In the genomic region with DNA sequence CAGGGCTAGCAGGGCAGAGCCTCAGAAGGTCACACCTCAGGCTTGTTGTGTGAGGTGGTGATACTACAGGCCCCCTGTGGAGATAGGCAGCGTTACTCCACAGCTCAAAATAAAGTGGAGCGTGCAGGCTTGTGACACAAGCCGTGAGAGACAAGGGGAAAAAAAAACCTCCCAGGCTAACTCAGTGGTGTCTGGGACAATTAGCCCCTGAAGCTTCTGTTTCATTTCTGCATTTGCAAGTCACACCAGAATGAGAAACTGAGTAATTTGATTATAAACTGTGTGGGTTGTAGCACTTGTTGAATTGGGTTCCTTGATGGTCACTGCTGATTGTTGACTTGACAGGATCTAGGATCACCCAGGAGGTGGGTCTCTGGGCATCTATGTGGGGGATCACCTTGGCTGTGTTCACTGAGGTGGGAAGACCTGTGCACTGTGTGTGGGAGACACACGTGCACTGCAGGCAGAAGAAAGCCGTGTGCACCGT, we compare ENCODE assay signal across 11 mouse cellular contexts. TPM values are rescaled to one million over a fixed set of nuclear protein-coding genes. Genes with fewer than 3 reads are reported as not detected.
DNase-seq lines count a peak whose midpoint lies in the region; ATAC-seq and TF ChIP-seq lines count a peak whose summit lies in the region.
"Had no signal": no experiment of that assay in that cellular context is flagged by ENCODE, and none has a peak within 500 bp of the region (broad histone marks: within the 10 kb centered on the region; RNA-seq: fewer than 3 reads in every experiment).

No protein-coding gene starts in this region.

- ATAC-seq in kidney, embryonic 15.5 days (replicated peaks; ENCODE audit: low FRiP score), result no peak; the same call in 1 of the 2 replicates
- ATAC-seq in monocyte, adult 5-6 weeks (replicated peaks; ENCODE audit: insufficient number of reproducible peaks, low FRiP score, low TSS enrichment, poor library complexity, severe bottlenecking), result peak; percentile 45; the same call in 1 of the 2 replicates
- ATAC-seq in forebrain, postnatal 0 days, result no peak
- ATAC-seq: lung, postnatal 0 days had no signal

- peak overlapping the region; percentile 19; the same call in 1 of the 2 replicates for H3K27ac ChIP-seq in kidney, embryonic 15.5 days
- peak overlapping the region; percentile 64; the same call in 1 of the 2 replicates for H3K27ac ChIP-seq in embryonic fibroblast, embryonic 13.5 days (ENCODE audit: insufficient read depth, low read length)
- H3K27ac ChIP-seq in forebrain, postnatal 0 days (ENCODE audit: low read depth, low read length), result no peak overlapping the region
- H3K27ac ChIP-seq: embryonic facial prominence, embryonic 12.5 days had no signal

- 17% methylated on average over 6 of the region's 6 CpGs for WGBS in kidney, embryonic 15.5 days
- WGBS in forebrain, postnatal 0 days, result 61% methylated on average over 6 of the region's 6 CpGs

- peaks cover 31% of the 10 kb centered on the region for H3K4me1 ChIP-seq in kidney, embryonic 15.5 days
- peaks cover 18% of the 10 kb centered on the region for H3K4me1 ChIP-seq in embryonic fibroblast, embryonic 13.5 days (ENCODE audit: control insufficient read depth, insufficient read depth, low read length)
- no peaks in the 10 kb centered on the region for H3K4me1 ChIP-seq in forebrain, postnatal 0 days (ENCODE audit: insufficient read depth)
- H3K4me1 ChIP-seq: embryonic facial prominence, embryonic 12.5 days had no signal

- no peak for TF ChIP-seq POLR2A in embryonic fibroblast, embryonic 13.5 days (IDR thresholded peaks at IDR 0.05; ENCODE audit: low read depth, low read length)

- H3K9me3 ChIP-seq in kidney, embryonic 15.5 days (replicated peaks), result no peaks in the 10 kb centered on the region
- no peaks in the 10 kb centered on the region for H3K9me3 ChIP-seq in forebrain, postnatal 0 days (ENCODE audit: low read length)
- H3K9me3 ChIP-seq: embryonic facial prominence, embryonic 12.5 days had no signal

- H3K4me3 ChIP-seq in kidney, embryonic 15.5 days (replicated peaks), result no peak overlapping the region
- no peak overlapping the region for H3K4me3 ChIP-seq in embryonic fibroblast, embryonic 13.5 days (ENCODE audit: insufficient read depth, low read length)
- H3K4me3 ChIP-seq in forebrain, postnatal 0 days (ENCODE audit: low read depth, low read length), result no peak overlapping the region
- H3K4me3 ChIP-seq: embryonic facial prominence, embryonic 12.5 days had no signal

- no peaks in the 10 kb centered on the region for H3K36me3 ChIP-seq in kidney, embryonic 15.5 days
- no peaks in the 10 kb centered on the region for H3K36me3 ChIP-seq in forebrain, postnatal 0 days (ENCODE audit: insufficient read depth)
- H3K36me3 ChIP-seq: embryonic facial prominence, embryonic 12.5 days had no signal

- no peak for TF ChIP-seq CTCF in embryonic fibroblast, embryonic 13.5 days (IDR thresholded peaks at IDR 0.05; ENCODE audit: borderline replicate concordance, insufficient read depth, low read length)
- no peak for TF ChIP-seq CTCF in forebrain, postnatal 0 days (IDR thresholded peaks at IDR 0.05; ENCODE audit: low read depth)

- no peaks in the 10 kb centered on the region for H3K27me3 ChIP-seq in kidney, embryonic 15.5 days
- no peaks in the 10 kb centered on the region for H3K27me3 ChIP-seq in forebrain, postnatal 0 days (ENCODE audit: insufficient read depth, low read length)
- H3K27me3 ChIP-seq: embryonic facial prominence, embryonic 12.5 days had no signal

- no peak for DNase-seq in kidney, postnatal 25 days
- peak; percentile 60 for DNase-seq in MN1 (ENCODE audit: low spot score)
- no peak for DNase-seq in right cerebral cortex, postnatal 36 days (ENCODE audit: low spot score in 2 of 2)
- no peak for DNase-seq in forebrain, postnatal 0 days
- DNase-seq in adrenal gland, postnatal 4 days (ENCODE audit: low spot score in 2 of 2), result no peak
- DNase-seq: cerebellum, adult 8-10 months had no signal

- H3K9ac ChIP-seq in kidney, embryonic 15.5 days, result no peak overlapping the region
- H3K9ac ChIP-seq in forebrain, postnatal 0 days, result no peak overlapping the region
- H3K9ac ChIP-seq: embryonic facial prominence, embryonic 12.5 days had no signal

- no peak overlapping the region for H3K4me2 ChIP-seq in kidney, embryonic 15.5 days
- no peak overlapping the region for H3K4me2 ChIP-seq in forebrain, postnatal 0 days (ENCODE audit: low read depth)
- H3K4me2 ChIP-seq: embryonic facial prominence, embryonic 12.5 days had no signal

RNA-seq across cellular contexts. Expression of gene Taok3, which starts 39.9 kb away (rescaled TPM):
- 16.8 and 17.1 TPM in 2 replicates for polyA plus RNA-seq in kidney, embryonic 15.5 days (2015; fragmentation: Nextera tagmentation; extraction: Ambion mirVana)
- 25.1 and 33.9 TPM in 2 replicates for polyA plus RNA-seq in embryonic fibroblast, embryonic 13.5 days (2011; ENCODE audit: insufficient read length, low read depth, missing spikeins)
- total RNA-seq in monocyte, adult 5-6 weeks (2017), result 81.6 to 108 TPM (median 90.0 TPM) in 3 replicates
- total RNA-seq in forebrain, postnatal 0 days (2014; rRNA removed), result 37.2 TPM in 2 replicates
- 40.8 and 57.6 TPM in 2 replicates for polyA plus RNA-seq in forebrain, postnatal 0 days (2015; fragmentation: Nextera tagmentation; extraction: Ambion mirVana)
- 10 to 100 TPM; 39.3 to 39.5 TPM for total RNA-seq in adrenal gland, postnatal 4 days (2021)

RNA-seq across cellular contexts. Expression of gene Suds3, which starts 43.9 kb away (rescaled TPM):
- polyA plus RNA-seq in kidney, embryonic 15.5 days (2015; fragmentation: Nextera tagmentation; extraction: Ambion mirVana), result 78.3 and 78.4 TPM in 2 replicates
- polyA plus RNA-seq in embryonic fibroblast, embryonic 13.5 days (2011; ENCODE audit: insufficient read length, low read depth, missing spikeins), result 55.7 and 72.1 TPM in 2 replicates
- 88.9 to 99.4 TPM (median 95.5 TPM) in 3 replicates for total RNA-seq in monocyte, adult 5-6 weeks (2017)
- total RNA-seq in forebrain, postnatal 0 days (2014; rRNA removed), result 83.5 and 95.9 TPM in 2 replicates
- polyA plus RNA-seq in forebrain, postnatal 0 days (2015; fragmentation: Nextera tagmentation; extraction: Ambion mirVana), result 75.9 and 76.4 TPM in 2 replicates
- 100 to 1,000 TPM in 1 of 2 experiments, 10 to 100 TPM in 1; 97.0 to 108 TPM for total RNA-seq in adrenal gland, postnatal 4 days (2021)
